Mouse (Mus musculus): Measurements from ENCODE around the gene Gucd1.
"Not testable (repeated sequence)": the region's sequence is repeated elsewhere in the genome, so short reads cannot be mapped to it uniquely, and the experiment has no call there.

Gucd1 gene

GRCm38 (mm10) chr10:75517758-75518143 lies at the start of gene Gucd1:
Gene Gucd1 (minus strand): TSS chr10:75517972.
- DNase-seq (ENCODE audit: extremely low spot score, low read depth, low spot score), result peak; percentile 82

GRCm38 (mm10) chr10:75566765-75567164 lies 49.0 kb upstream of the Gucd1 start:
- DNase-seq (ENCODE audit: extremely low spot score, low read depth, low spot score), result not testable (repeated sequence)

GRCm38 (mm10) chr10:75566321-75566720 lies 48.5 kb upstream of the Gucd1 start:
- no peak for DNase-seq (ENCODE audit: extremely low spot score, low read depth, low spot score)

GRCm38 (mm10) chr10:75565906-75566305 lies 48.1 kb upstream of the Gucd1 start:
- no peak for DNase-seq (ENCODE audit: extremely low spot score, low read depth, low spot score)

GRCm38 (mm10) chr10:75565436-75565835 lies 47.7 kb upstream of the Gucd1 start:
- no peak for DNase-seq (ENCODE audit: extremely low spot score, low read depth, low spot score)

- no peak for DNase-seq (ENCODE audit: extremely low spot score, low read depth, low spot score)
Observed at GRCm38 (mm10) chr10:75564687-75565265, 47.0 kb upstream of the Gucd1 start.

GRCm38 (mm10) chr10:75562596-75562995 lies 44.8 kb upstream of the Gucd1 start:
- no peak for DNase-seq (ENCODE audit: extremely low spot score, low read depth, low spot score)

- DNase-seq (ENCODE audit: extremely low spot score, low read depth, low spot score), result no peak
Observed at GRCm38 (mm10) chr10:75561071-75561654, 43.4 kb upstream of the Gucd1 start, which contains the start of gene Ggt1. Gene Ggt1 (plus strand): TSS chr10:75561604.

- no peak for DNase-seq (ENCODE audit: extremely low spot score, low read depth, low spot score)
Observed at GRCm38 (mm10) chr10:75560549-75560899, 42.8 kb upstream of the Gucd1 start.

GRCm38 (mm10) chr10:75559676-75560548 lies 42.1 kb upstream of the Gucd1 start, which contains the start of gene Lrrc75b:
Gene Lrrc75b (minus strand): TSS chr10:75560330.
- DNase-seq (ENCODE audit: extremely low spot score, low read depth, low spot score), result no peak

- no peak for DNase-seq (ENCODE audit: extremely low spot score, low read depth, low spot score)
Observed at GRCm38 (mm10) chr10:75559041-75559675, 41.4 kb upstream of the Gucd1 start.

GRCm38 (mm10) chr10:75558515-75558914 lies 40.7 kb upstream of the Gucd1 start:
- no peak for DNase-seq (ENCODE audit: extremely low spot score, low read depth, low spot score)

GRCm38 (mm10) chr10:75556026-75556425 lies 38.3 kb upstream of the Gucd1 start:
- DNase-seq (ENCODE audit: extremely low spot score, low read depth, low spot score), result no peak

GRCm38 (mm10) chr10:75555557-75555956 lies 37.8 kb upstream of the Gucd1 start:
- DNase-seq (ENCODE audit: extremely low spot score, low read depth, low spot score), result no peak

GRCm38 (mm10) chr10:75554090-75554489 lies 36.3 kb upstream of the Gucd1 start:
- no peak for DNase-seq (ENCODE audit: extremely low spot score, low read depth, low spot score)

- no peak for DNase-seq (ENCODE audit: extremely low spot score, low read depth, low spot score)
Observed at GRCm38 (mm10) chr10:75552701-75553450, 35.1 kb upstream of the Gucd1 start.

GRCm38 (mm10) chr10:75552106-75552505 lies 34.3 kb upstream of the Gucd1 start:
- no peak for DNase-seq (ENCODE audit: extremely low spot score, low read depth, low spot score)

GRCm38 (mm10) chr10:75551175-75551574 lies 33.4 kb upstream of the Gucd1 start:
- DNase-seq (ENCODE audit: extremely low spot score, low read depth, low spot score), result no peak

GRCm38 (mm10) chr10:75549886-75550285 lies 32.1 kb upstream of the Gucd1 start:
- no peak for DNase-seq (ENCODE audit: extremely low spot score, low read depth, low spot score)

GRCm38 (mm10) chr10:75548486-75548885 lies 30.7 kb upstream of the Gucd1 start:
- peak; percentile 14 for DNase-seq (ENCODE audit: extremely low spot score, low read depth, low spot score)

- DNase-seq (ENCODE audit: extremely low spot score, low read depth, low spot score), result peak; percentile 16
Observed at GRCm38 (mm10) chr10:75547901-75548300, 30.1 kb upstream of the Gucd1 start.

All from hindlimb bud, embryonic 11.5 days (tissue).